Mouse (Mus musculus): ENCODE measurements around the gene Ksr1.

Ksr1 gene

DNA sequence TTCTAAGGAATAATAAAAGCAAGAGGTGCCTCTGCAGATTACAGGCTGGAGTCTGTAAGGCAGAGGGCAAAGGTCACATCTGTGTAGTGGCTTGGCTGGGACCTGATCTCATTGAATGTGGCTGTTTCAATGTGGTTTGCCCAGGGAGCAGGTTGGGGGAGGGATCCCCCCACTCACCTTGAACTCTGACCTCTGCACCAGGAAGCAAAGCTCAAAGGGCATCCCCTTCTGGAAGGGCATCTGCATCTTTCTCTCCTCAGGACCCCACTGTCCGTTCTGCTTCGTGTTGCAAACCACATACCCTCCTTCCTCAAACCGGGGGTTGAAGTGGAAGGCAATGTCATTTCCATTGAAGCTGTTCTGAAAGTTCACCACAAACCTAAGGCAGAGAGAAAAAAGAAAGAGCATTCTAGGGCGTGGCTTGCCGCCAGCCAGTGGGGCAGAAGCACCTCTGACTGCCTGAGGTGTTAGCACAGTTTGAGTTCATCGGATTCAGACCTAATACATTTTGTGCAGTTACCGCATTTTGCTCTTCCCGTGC lies 173.3 kb downstream of the Ksr1 start:
- in situ Hi-C loops (cut with MboI; ENCODE audit: unreplicated experiment in 2 of 2), result no loop called here

DNA sequence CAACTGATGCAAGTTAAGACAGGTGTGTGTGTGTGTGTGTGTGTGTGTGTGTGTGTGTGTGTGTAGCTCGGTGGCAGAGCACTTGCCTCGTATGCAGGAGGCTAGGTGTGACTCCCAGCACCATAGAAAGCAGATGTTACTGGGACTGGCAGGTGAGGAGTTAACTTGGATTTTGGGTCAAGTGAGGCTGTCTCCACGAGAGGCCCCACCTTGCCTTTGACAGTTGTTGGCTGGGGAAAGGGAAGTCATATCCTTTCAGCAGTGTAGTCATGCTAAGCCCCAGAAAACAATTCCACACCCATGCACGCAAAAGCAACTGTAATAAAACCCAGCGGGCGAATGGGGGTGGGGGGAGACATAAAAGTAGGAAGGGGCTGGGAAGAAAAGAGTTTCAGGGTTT lies 173.9 kb downstream of the Ksr1 start:
- in situ Hi-C loops (cut with MboI; ENCODE audit: unreplicated experiment in 2 of 2), result no loop called here

DNA sequence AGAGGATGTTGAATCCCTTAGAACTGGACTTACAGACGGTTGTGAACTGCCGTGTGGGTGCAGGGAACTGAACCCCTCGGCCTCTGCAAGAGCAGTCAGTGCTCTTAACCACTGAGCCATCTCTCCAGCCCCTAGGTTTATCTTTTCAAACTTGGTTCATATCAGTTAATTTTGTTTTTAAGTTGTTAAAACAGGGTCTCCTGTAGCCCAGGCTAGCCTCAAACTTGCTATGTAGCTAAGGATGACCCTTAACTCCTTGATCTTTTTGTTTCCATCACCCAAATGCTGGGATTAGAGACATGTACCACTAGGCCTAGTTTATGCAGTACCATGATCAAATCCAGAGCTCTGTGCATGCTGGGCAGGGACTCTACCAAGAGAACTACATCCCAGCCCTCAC lies 174.5 kb downstream of the Ksr1 start:
- in situ Hi-C loops (cut with MboI; ENCODE audit: unreplicated experiment in 2 of 2), result no loop called here

- in situ Hi-C loops (cut with MboI; ENCODE audit: unreplicated experiment in 2 of 2), result no loop called here
Measured at GRCm38 (mm10) chr11:78971096-78971495, 175.1 kb downstream of the Ksr1 start.

- in situ Hi-C loops (cut with MboI; ENCODE audit: unreplicated experiment in 2 of 2), result loop anchor here (10.0 kb wide), 2 partner anchors 47 to 57 kb away; no protein-coding TSS in a partner anchor
Measured at GRCm38 (mm10) chr11:78968121-78968520, 178.1 kb downstream of the Ksr1 start.

DNA sequence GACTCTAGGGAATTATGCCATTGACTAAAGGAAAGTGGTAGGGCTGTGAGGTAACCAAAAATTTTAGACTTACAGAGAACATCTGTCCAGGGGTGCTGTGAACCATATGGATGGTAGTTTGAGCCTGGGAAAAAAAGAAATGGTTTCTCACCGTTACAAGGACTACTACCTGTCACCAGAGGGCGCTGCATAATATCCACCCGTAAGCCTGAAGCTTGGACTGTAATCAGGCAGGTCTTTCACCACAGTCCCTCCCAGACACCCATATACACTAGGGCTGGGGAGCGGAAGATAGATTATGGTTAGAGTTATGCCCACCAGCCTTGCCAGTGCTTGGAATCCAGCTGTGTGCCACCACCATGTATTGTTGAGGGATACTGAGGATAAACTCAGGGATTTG lies 178.8 kb downstream of the Ksr1 start:
- in situ Hi-C loops (cut with MboI; ENCODE audit: unreplicated experiment in 2 of 2), result loop anchor here (10.0 kb wide), 2 partner anchors 47 to 57 kb away; no protein-coding TSS in a partner anchor
